Mouse (Mus musculus): ENCODE data around the gene Tmprss3. TPM values are rescaled to one million over a fixed set of nuclear protein-coding genes. Genes with fewer than 3 reads are reported as not detected.

Tmprss3 gene
- total and polyA plus RNA-seq, 3 experiments, result 0.08 to 0.11 TPM; not detected in 1

DNA sequence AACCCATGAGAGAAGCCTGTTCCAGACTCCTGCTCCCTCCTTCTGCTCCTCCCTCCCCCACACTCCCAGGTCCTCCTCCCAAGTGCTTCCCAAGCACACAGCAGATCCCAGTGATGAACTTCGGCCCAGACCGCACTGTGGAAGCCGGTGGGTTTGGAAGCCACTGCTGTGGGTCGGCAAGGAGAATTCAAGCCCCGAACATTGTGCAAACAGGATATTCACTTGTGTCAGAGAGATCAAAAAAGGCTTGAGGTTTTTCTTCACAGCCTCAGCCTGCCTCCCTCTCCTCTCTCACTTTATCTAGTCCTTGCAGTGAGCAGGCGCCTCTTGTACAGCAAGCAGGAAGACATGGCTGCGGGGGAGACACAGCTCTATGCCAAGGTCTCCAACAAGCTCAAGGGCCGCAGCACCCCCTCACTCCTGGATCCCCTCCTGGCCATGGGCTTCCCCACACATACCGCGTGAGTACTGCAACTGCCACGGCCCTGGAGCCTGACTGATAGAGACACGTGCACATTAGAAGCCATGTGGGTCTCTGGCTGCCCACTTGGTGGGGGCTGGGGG, 9.1 kb upstream of the Tmprss3 start, which contains the start of gene Ubash3a:
Ubash3a (plus strand) TSS at position 103 of the 564 bp plus-strand sequence.
- DNase-seq (ENCODE audit: low read depth, low spot score), result peak; percentile 78
- Histone ChIP-seq H3K4me1 (ENCODE audit: control insufficient read depth in 1 of 2, insufficient read depth in 2 of 2, low read length in 2 of 2) (peaks cover 10 to 32% of the 10 kb centered on the region in 2 experiments), H3K36me3 (ENCODE audit: control insufficient read depth in 1 of 2, insufficient read depth in 2 of 2, low read length in 2 of 2) (peaks cover 0 to 14% of the 10 kb centered on the region in 2 experiments; a peak in 2 of 4 replicates), H3K27me3 (ENCODE audit: control insufficient read depth in 1 of 2, insufficient read depth in 2 of 2, low read length in 2 of 2) (no peaks in the 10 kb centered on the region), H3K9me3 (replicated peaks; ENCODE audit: insufficient read depth, low read length) (no peaks in the 10 kb centered on the region), H3K4me3 (ENCODE audit: control insufficient read depth in 1 of 2, insufficient read depth in 1 of 2, low read depth in 2 of 2, low read length in 2 of 2) (peak within 1 kb of the TSS; percentile 53 to 59), H3K9ac (ENCODE audit: control insufficient read depth, low read depth, low read length, poor library complexity, severe bottlenecking) (peak within 1 kb of the TSS; percentile 83), H3K79me2 (ENCODE audit: control insufficient read depth, insufficient read depth, low read length, poor library complexity) (peaks cover 9% of the 10 kb centered on the region), H3K27ac (ENCODE audit: control insufficient read depth, low read depth, low read length) (peak within 1 kb of the TSS; percentile 86)
- peak; percentile 27; the same call in 1 of the 2 replicates for TF ChIP-seq USF1 (IDR thresholded peaks at IDR 0.05; ENCODE audit: low read depth, low read length)
- peak; percentile 68 for TF ChIP-seq MXI1 (IDR thresholded peaks at IDR 0.05; ENCODE audit: low read depth, low read length)
- TF ChIP-seq GATA1 (IDR thresholded peaks at IDR 0.05; ENCODE audit: low read depth, low read length), result peak; percentile 36; the same call in 1 of the 2 replicates
- TF ChIP-seq EP300 (IDR thresholded peaks at IDR 0.05; ENCODE audit: low read depth in 1 of 2, low read length in 2 of 2), result peak in 1 of 2 experiments; percentile 43; a peak in 2 of 4 replicates
- TF ChIP-seq TBP (IDR thresholded peaks at IDR 0.05; ENCODE audit: low read depth, low read length), result 0 out of 2 replicates have a peak, but pooled peaks have one; percentile 53
- TF ChIP-seq MYC (IDR thresholded peaks at IDR 0.05; ENCODE audit: low read depth, low read length), result peak; percentile 88
- no peak for TF ChIP-seq POLR2AphosphoS5 (IDR thresholded peaks at IDR 0.05; ENCODE audit: borderline replicate concordance, low read depth, low read length)
- TF ChIP-seq RCOR1 (IDR thresholded peaks at IDR 0.05; ENCODE audit: low read depth, low read length), result no peak
- TF ChIP-seq TAL1 (IDR thresholded peaks at IDR 0.05; ENCODE audit: low read length), result peak; percentile 67
- TF ChIP-seq MAX (IDR thresholded peaks at IDR 0.05; ENCODE audit: low read length), result peak; percentile 74
- peak in 1 of 2 experiments; percentile 73; a peak in 3 of 4 replicates for TF ChIP-seq POLR2A (IDR thresholded peaks at IDR 0.05; ENCODE audit: control insufficient read depth in 1 of 2, insufficient read depth in 1 of 2, low read depth in 1 of 2, low read length in 2 of 2, poor library complexity in 1 of 2)
- peak; percentile 50; the same call in 1 of the 2 replicates for TF ChIP-seq NRF1 (IDR thresholded peaks at IDR 0.05; ENCODE audit: insufficient read depth, low read depth, low read length, poor library complexity, severe bottlenecking)
- no peak for TF ChIP-seq KAT2A (conservative IDR thresholded peaks at IDR 0.05; ENCODE audit: low read depth, low read length)
- no peak for TF ChIP-seq MYB (IDR thresholded peaks at IDR 0.05; ENCODE audit: low read depth, low read length)
- peak; percentile 18; the same call in 1 of the 2 replicates for TF ChIP-seq BHLHE40 (IDR thresholded peaks at IDR 0.05; ENCODE audit: borderline replicate concordance, low read depth, low read length)
- TF ChIP-seq ZMIZ1 (IDR thresholded peaks at IDR 0.05; ENCODE audit: low read depth, low read length), result 0 out of 2 replicates have a peak, but pooled peaks have one; percentile 47
- no peak for TF ChIP-seq ZNF384 (IDR thresholded peaks at IDR 0.05; ENCODE audit: low read depth, low read length)
- TF ChIP-seq NELFE (IDR thresholded peaks at IDR 0.05; ENCODE audit: low read depth, low read length), result peak; percentile 48
- peak; percentile 56 for TF ChIP-seq TCF12 (IDR thresholded peaks at IDR 0.05; ENCODE audit: low read depth, low read length)

DNA sequence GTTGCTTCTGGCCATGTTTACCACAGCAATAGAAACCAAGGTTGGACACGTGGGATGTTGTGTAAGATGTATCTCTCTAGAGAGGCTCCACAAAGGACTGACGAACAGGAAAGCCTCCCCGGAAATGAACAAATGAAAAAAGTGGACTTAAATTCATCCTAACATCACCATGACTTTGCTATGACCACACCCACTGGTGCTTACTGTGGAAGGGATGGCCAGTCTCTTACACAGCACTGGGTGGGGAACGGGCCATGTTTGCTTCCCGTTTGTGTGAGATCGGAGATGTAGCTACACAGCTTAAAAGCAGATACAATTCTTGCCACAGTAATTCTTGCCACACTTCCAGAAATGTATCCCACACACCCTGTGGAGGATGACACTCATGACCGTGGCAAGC, 2.5 kb downstream of the Tmprss3 start:
- H3K27me3 ChIP-seq (ENCODE audit: control insufficient read depth in 1 of 2, insufficient read depth in 2 of 2, low read length in 2 of 2), result no peaks in the 10 kb centered on the region; a peak in 1 of 4 replicates
- peaks cover 0 to 4% of the 10 kb centered on the region in 2 experiments; a peak in 1 of 4 replicates for H3K4me1 ChIP-seq (ENCODE audit: control insufficient read depth in 1 of 2, insufficient read depth in 2 of 2, low read length in 2 of 2)
- no peak overlapping the region for H3K9ac ChIP-seq (ENCODE audit: control insufficient read depth, low read depth, low read length, poor library complexity, severe bottlenecking)
- H3K79me2 ChIP-seq (ENCODE audit: control insufficient read depth, insufficient read depth, low read length, poor library complexity), result no peaks in the 10 kb centered on the region
- no peak overlapping the region for H3K27ac ChIP-seq (ENCODE audit: control insufficient read depth, low read depth, low read length)
- TF ChIP-seq CHD2 (IDR thresholded peaks at IDR 0.05; ENCODE audit: low read length) (no peak), SIN3A (IDR thresholded peaks at IDR 0.05; ENCODE audit: low read length) (no peak), USF2 (IDR thresholded peaks at IDR 0.05; ENCODE audit: borderline replicate concordance in 1 of 2, insufficient read depth in 1 of 2, low read depth in 1 of 2, low read length in 2 of 2) (no peak)
- H3K36me3 ChIP-seq (ENCODE audit: control insufficient read depth in 1 of 2, insufficient read depth in 2 of 2, low read length in 2 of 2), result 0 out of 4 replicates have a peak, but pooled peaks cover 0 to 2% of the 10 kb centered on the region in 2 experiments
- no peak overlapping the region for H3K4me3 ChIP-seq (ENCODE audit: control insufficient read depth in 1 of 2, insufficient read depth in 1 of 2, low read depth in 2 of 2, low read length in 2 of 2)
- no peaks in the 10 kb centered on the region for H3K9me3 ChIP-seq (replicated peaks; ENCODE audit: insufficient read depth, low read length)
- no peak for DNase-seq (ENCODE audit: low read depth, low spot score)
